Mouse (Mus musculus) layer of hippocampus, adult 8-10 months (tissue): ENCODE results near the gene Tbx15. TPM values are rescaled to one million over a fixed set of nuclear protein-coding genes. Genes with fewer than 3 reads are reported as not detected.

ENCODE experiments used
- DNase-seq, 2 experiments: peaks; one replicate each; pipeline ENCODE4 v3.0.0; 2022; ENCODE audit warnings: low spot score in 2 of 2
- total RNA-seq, 4 experiments: library from RNA; stranded (reverse); gene quantifications; 2 replicates each; pipeline ENCODE4 v1.2.4; 2022

The Tbx15 gene
- total RNA-seq = 1 to 10 TPM in 1 of 4 experiments, under 1 TPM in 3; 0.47 to 1.8 (median 0.61) TPM

DNA sequence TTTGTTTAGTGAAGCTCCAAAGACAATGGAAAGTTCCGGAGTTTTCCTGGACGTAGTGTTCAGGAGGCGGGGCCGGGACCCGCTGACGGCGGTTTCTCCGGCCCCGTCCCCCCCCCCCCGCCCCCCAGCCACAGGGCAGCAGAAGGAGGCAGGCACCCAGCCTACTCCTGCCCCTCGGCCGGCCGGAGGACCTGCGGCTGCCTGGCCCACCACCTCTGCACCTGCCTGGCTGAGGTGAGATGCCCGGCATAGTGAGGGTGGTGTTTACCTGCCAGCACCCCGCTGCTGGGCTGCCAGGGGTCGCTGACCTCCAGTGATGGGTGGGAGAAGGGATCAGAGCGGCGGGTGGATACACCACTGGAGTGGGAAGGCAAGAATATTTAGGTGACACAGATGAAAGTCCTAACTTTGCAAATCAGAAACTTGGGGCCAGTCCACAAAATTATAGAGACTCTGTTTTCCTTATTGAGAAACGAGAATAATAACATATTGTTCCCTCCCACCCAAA lies at the start of gene Tbx15:
Tbx15 (plus strand) TSS at position 169 of the 508 bp plus-strand sequence.
- no peak for DNase-seq

DNA sequence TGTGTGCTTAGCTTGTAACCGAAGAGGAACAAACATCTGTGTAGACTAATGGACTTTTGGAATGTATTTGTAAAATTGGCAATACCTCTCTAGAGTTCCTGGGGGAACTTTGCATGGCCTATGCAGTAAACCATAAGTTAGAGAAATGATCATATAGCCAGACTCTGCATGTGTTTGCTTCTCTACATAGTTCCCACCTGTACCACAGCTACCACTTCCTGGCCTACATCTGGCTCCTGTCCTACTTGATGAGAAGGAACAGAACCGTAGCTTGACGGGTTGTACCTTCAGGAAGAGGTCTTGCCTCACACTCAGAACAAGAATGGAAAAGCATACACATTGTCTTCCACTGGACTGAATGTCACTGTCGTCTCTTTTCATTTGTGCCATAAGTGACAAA lies 46.6 kb upstream of the Tbx15 start:
- DNase-seq = no peak

- no peak for DNase-seq
Observed at GRCm38 (mm10) chr3:99203331-99203730, 36.9 kb upstream of the Tbx15 start.

DNA sequence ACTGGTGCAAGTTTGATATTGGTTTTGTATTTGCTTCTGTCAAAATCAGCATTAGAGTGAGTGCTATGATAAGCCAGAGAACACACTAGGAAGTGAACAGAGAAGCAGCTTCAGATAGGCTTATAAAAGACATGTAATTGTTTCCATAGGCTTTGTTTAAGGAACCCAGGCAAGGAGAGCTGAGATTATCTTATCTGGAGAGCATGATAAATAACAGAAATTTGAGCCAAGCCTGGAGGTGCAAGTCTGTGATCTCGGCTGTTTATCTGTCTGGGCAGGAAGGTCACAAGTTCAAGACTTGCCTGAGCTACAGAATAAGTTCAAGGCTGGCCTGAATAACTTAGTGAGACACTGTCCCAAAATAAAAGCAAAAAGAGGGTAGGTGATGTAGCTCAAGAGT lies 31.8 kb upstream of the Tbx15 start:
- DNase-seq = no peak

- no peak for DNase-seq
Observed at GRCm38 (mm10) chr3:99211105-99211698, 29.0 kb upstream of the Tbx15 start.

DNA sequence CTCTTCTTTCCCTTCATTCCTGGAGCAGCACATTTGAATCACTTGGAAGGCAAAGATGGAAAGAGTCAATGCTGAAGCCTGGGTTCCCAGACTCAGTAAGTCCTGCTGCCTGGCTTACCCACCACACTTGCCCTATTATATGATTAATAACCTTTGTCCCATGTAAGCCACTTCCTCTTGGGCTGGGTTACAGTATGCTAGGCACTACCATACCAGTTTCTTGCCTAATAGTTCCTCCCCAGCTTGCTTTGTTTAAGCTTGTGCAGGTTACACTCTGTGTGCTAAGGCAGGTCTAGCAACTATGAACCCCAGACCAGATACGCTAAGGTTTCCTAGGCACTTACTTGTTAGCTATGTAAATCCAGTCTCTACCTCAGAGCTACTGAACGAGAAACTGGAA lies 12.4 kb upstream of the Tbx15 start:
- no peak for DNase-seq

DNA sequence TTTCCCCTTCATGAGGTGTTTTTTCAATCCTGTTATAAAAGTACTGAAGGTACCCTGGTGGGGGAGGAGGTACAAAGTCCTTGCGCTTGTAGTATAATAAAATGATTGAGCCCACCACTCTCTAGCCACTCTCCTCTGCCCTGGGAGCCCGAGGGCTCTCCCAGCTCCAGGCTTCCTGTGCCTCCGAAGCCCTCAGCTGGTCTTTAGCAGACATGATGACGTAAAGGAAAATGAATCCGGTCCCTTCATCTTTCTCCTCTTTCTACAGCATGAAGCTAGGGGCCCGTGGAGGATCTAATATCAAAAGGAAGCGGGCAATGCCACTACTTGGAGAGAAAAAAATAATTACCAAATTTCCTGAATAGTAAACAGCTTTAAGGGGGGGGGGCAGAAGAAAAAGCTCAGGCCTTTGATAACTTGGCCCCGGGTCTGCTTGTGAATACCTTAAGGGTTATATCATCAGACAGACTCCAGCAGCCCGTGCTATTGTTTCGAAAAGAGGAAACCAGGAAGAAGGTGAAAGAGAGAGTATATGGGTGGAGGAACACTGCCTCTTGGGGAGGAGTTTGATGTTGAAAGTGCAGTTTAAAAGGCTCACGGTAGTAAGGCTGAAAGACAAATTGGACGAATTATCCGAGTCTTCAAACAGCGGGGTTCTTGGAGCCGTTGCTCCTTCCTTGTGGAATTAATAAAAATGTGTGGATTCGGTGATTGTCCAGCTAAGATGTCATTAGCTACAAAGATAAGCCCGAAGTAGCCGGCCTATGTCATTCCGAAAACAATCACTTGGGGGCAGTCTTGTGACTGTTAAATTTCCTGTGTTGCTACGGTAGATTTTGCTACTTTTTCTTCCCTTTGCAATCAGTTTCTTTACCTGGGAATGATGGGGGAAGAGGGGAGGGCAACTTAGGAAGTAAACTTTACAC lies 6.5 kb upstream of the Tbx15 start:
- peak in 1 of 2 experiments; percentile 49 for DNase-seq

- DNase-seq = no peak
Observed at GRCm38 (mm10) chr3:99234319-99234869, 5.8 kb upstream of the Tbx15 start.

DNA sequence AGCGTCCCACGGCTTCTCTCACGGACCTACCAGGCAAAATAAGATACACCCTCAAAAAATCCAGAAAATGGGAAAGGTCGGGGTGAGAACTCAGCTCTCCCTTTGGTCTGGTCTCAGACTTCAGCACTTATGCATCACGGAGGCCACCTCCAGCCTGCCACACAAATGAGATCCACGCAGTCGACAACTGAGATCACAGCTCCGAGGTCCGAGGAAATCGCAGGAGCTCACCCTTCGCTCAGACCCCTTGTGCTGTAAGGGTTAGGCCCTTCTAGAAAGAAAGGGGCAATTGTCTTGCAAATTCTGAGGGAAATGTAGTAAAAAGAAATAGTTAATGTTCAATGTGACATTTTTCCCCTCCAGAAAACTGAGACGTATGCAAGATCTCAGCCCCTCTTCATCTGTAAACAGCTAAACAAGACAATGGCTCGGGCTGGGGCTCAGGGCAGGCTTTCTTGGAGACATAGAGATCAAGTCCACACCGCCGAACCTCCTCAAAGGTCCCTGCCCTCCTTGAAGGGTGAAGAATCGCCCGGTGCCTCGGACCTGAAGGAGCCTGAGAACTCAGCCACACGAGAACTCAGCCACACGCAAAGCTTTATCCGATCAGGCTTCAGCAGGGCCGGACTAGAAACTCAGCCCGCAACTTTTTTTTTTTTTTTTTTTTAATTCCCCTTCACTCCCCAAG lies 4.9 kb upstream of the Tbx15 start:
- DNase-seq = no peak

DNA sequence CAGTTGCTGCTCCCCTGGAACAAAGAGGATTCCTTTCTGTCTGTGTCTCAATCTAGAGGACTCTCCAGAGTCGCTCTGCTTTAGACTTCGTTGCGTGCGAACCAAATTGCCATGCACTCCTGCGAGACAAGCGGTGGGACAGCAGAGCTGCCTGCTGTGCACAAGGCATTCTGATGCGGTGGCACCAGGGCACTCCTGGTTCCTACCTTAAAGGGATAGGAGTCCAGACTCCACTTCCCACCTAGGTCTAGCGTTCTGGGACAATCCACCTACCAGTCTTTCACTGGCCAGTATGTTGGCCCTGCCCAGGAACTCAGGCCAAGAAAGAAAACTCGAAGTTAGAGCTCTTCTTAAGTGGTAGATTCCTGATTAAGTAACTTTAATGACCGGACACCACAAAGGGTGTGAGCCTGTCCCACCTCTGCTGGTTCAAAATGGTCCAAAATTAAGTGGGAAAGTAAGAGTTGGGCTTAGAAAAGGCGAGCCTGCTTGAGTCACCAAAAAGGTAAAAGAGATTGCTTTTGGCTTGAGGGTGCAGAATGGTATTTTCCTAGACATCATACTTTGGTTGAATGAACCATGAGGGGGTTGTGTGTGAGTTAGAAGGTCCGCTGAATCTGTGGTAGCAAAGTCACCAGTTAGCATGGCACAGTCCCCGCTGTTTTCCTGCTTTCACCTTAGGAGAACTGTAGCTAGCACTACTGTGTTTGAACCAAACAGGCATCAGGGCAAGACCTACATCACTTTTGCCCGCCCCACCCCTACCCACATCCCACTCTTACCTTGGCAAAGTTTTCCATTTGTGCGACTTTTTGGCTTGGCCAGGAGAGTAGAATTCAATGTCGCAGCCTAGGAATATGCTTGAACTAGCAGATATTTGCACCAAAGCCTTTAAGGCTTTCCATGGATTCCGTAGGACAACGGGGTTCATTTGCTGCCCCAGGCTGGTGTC lies 4.1 kb upstream of the Tbx15 start:
- DNase-seq = no peak

GRCm38 (mm10) chr3:99238691-99239090 lies 1.5 kb upstream of the Tbx15 start:
- no peak for DNase-seq

DNA sequence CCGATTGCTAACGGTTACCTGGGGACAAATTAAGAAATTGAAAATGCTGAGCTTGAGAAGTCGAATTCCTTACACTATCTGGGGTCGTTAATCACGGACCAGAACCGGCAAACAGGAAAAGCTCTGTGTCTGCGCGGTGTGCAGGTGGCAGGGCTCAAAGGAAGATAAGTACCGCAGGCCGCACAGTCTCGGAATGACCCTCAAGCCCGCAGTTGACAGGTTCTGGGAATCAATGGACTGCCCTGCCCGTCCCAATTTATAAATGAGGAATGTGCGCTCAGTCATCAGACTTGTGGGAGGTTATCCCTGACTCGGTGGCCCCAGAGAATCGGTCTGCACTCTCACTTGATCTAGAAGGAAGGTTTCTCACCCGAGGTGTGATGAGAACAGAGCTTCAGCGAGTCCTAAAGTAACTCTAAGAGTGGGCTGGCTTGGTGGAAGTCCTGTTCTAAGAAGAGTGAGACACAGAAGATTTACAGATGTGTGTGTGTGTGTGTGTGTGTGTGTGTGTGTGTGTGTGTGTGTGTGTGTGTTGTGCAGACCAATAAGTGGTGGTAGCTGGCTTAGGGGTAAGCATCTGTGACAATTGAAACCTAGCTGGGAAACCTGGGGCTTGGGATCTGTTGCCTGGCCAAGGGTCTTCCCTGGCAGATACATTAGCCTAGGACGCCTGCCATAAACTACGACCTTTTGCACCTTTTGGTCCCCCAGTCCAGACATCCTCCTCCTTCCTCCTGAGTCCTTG lies 708 bp upstream of the Tbx15 start:
- DNase-seq = no peak

GRCm38 (mm10) chr3:99240811-99241738 lies 894 bp downstream of the Tbx15 start:
- DNase-seq = no peak

GRCm38 (mm10) chr3:99242481-99242880 lies 2.3 kb downstream of the Tbx15 start:
- no peak for DNase-seq

DNA sequence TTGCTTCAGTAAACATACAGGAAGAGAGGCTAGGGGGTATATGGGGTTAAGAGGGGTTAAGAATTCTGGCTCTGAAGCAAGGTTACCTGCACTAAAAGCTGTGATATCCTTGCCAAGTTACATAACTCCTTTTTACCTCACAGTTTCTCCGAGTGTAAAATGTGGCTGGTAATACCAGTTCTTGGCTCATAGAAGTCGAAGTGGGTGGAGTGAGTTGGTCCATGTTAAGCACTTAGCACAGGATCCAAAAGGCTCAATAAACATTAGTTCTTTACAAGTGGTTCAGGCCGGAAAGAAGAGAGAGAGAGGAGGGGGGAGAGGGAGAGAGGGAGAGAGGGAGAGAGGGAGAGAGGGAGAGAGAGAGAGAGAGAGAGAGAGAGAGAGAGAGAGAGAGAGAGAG lies 5.2 kb downstream of the Tbx15 start:
- no peak for DNase-seq

GRCm38 (mm10) chr3:99246629-99247028 lies 6.4 kb downstream of the Tbx15 start:
- no peak for DNase-seq

DNA sequence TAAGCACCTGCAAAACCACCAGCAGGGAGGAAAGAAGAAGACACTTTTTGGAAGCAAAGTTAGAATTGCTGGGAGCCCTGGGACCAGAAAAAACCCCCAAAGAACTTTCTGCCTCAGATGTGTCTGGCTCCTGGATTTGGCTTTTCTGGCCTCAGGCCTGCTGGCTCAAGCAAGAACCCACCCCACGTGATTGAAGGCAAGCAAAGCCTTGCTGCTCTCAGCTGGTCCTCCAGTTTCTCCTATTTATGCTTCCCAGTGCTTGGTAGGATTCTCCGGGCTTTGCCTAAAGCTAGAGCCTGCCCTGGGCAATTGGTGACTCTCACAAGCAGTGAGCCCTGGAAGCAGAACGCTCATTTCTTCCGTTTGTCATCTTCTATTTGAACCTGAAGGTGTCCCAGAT lies 7.4 kb downstream of the Tbx15 start:
- DNase-seq = no peak

- no peak for DNase-seq
Observed at GRCm38 (mm10) chr3:99247996-99248801, 8.0 kb downstream of the Tbx15 start.
